Mouse (Mus musculus) lung, adult 2 months (tissue): ENCODE measurements at regions not wholly inside any gene's neighbourhood (a gene's known extent, or its start where the extent isn't known, plus 50 kb on each side); places are given as distances from the start of the nearest gene placed in this dataset.

Source experiments
- CTCF ChIP-seq: fragments of 200-500 bp; IDR thresholded peaks from 2 replicates; pipeline ENCODE4 v1.5.1; 2011; ENCODE audit warnings: mild to moderate bottlenecking, low read length, control low read depth; ENCODE audit not compliant: insufficient read depth
- POLR2A ChIP-seq: fragments of 200-500 bp; IDR thresholded peaks from 2 replicates; pipeline ENCODE4 v1.6.1; 2011; ENCODE audit warnings: low read depth, mild to moderate bottlenecking, control low read depth, low read length, borderline replicate concordance; ENCODE audit errors: extremely low read depth

- TF ChIP-seq CTCF (no peak), POLR2A (no peak)
Observed at GRCm38 (mm10) chr10:25675368-25675767, 139.3 kb upstream of the Smlr1 start.
